ENCODE assay signal across 17 mouse cellular contexts in genomic region chr11:79504506-79504905, GRCm38 (mm10). TPM values are rescaled to one million over a fixed set of nuclear protein-coding genes. Genes with fewer than 3 reads are reported as not detected.
"Had no signal": no experiment of that assay in that cellular context is flagged by ENCODE, and none has a peak within 500 bp of the region (broad histone marks: within the 10 kb centered on the region; RNA-seq: fewer than 3 reads in every experiment).

No protein-coding gene starts in this region.

- H3K27ac ChIP-seq: liver, embryonic 14.5 days; midbrain, embryonic 10.5 days; neural tube, embryonic 13.5 days had no signal

- H3K36me3 ChIP-seq: midbrain, embryonic 10.5 days; neural tube, embryonic 13.5 days; neural tube, embryonic 15.5 days had no signal

- DNase-seq: lung, adult 18-20 months; lung, embryonic 14.5 days; lung, postnatal 10 days; lung, postnatal 4 days; spleen, adult 18-20 months; thymus, adult 18-20 months; thymus, postnatal 14 days; thymus, postnatal 36 days had no signal

- H3K4me3 ChIP-seq: midbrain, embryonic 10.5 days; myocyte; neural tube, embryonic 13.5 days had no signal

- H3K9ac ChIP-seq: liver, embryonic 14.5 days; lung, embryonic 14.5 days; neural tube, embryonic 13.5 days; neural tube, embryonic 15.5 days had no signal

- H3K4me2 ChIP-seq: lung, embryonic 14.5 days; neural tube, embryonic 13.5 days had no signal

- H3K9me3 ChIP-seq: midbrain, embryonic 10.5 days; neural tube, embryonic 13.5 days; neural tube, embryonic 15.5 days had no signal

- H3K27me3 ChIP-seq: neural tube, embryonic 13.5 days; neural tube, embryonic 15.5 days had no signal

RNA-seq across cellular contexts. Expression of gene Omg, which starts 0.6 kb away (rescaled TPM):
- total RNA-seq: megakaryocyte-erythroid progenitor cell, adult 5-6 weeks had no signal
- polyA plus RNA-seq: liver, embryonic 16.5 days; small intestine, adult 2 months had no signal

RNA-seq across cellular contexts. Expression of gene Evi2b, which starts 19.1 kb away (rescaled TPM):
- polyA plus RNA-seq: midbrain, embryonic 10.5 days; midbrain, embryonic 14.5 days had no signal
